Mouse (Mus musculus) embryonic facial prominence, embryonic 13.5 days (tissue): ENCODE measurements around the gene Pitpnm3. TPM values are rescaled to one million over a fixed set of nuclear protein-coding genes. Genes with fewer than 3 reads are reported as not detected.
A peak's percentile ranks its signal among the peaks of the same experiment; 100 is the strongest.
"Not testable (repeated sequence)": the region's sequence is repeated elsewhere in the genome, so short reads cannot be mapped to it uniquely, and the experiment has no call there.

Experiments
- ATAC-seq: fragments of 200-750 bp; cut with Nextera tagmentation; 2 replicates; pipeline ENCODE4 v1.8.0; 2017; ENCODE audit warnings: low read depth; ENCODE audit not compliant: insufficient number of reproducible peaks, insufficient read depth, low FRiP score, low TSS enrichment
- H3K27ac ChIP-seq: fragments of 300-500 bp; sonication (generic); 2 replicates; pipeline ENCODE4 v1.5.1; 2015; ENCODE audit warnings: moderate library complexity, mild to moderate bottlenecking, inconsistent platforms
- H3K27me3 ChIP-seq: fragments of 300-500 bp; sonication (generic); 2 replicates; pipeline ENCODE4 v1.6.1; 2015; ENCODE audit warnings: mild to moderate bottlenecking, inconsistent platforms
- H3K36me3 ChIP-seq: fragments of 300-500 bp; sonication (generic); 2 replicates; pipeline ENCODE4 v1.6.1; 2015; ENCODE audit warnings: mild to moderate bottlenecking, inconsistent platforms
- H3K4me1 ChIP-seq: fragments of 300-500 bp; sonication (generic); 2 replicates; pipeline ENCODE4 v1.6.1; 2015; ENCODE audit warnings: inconsistent platforms
- H3K4me2 ChIP-seq: fragments of 300-500 bp; sonication (generic); 2 replicates; pipeline ENCODE4 v1.6.1; 2015; ENCODE audit warnings: moderate library complexity, mild to moderate bottlenecking, inconsistent platforms
- H3K4me3 ChIP-seq: fragments of 300-500 bp; sonication (generic); 2 replicates; pipeline ENCODE4 v1.5.1; 2015; ENCODE audit warnings: mild to moderate bottlenecking, inconsistent platforms
- H3K9ac ChIP-seq: fragments of 300-500 bp; sonication (generic); 2 replicates; pipeline ENCODE4 v1.6.1; 2015; ENCODE audit warnings: mild to moderate bottlenecking, inconsistent platforms
- H3K9me3 ChIP-seq: fragments of 300-500 bp; sonication (generic); 2 replicates; pipeline ENCODE4 v1.6.1; 2016; ENCODE audit warnings: inconsistent platforms
- WGBS: fragments of 180-500 bp; shearing (Covaris S2); methylation state at CpG from one replicate; pipeline ENCODE4 v1.1.7; 2015; ENCODE audit warnings: mixed read lengths; 5-methylcytosine and 5-hydroxymethylcytosine counted together
- polyA plus RNA-seq: library from polyadenylated mRNA; unstranded; fragments of >200 nt; fragmentation: Nextera tagmentation; extraction: Ambion mirVana; gene quantifications from 2 replicates; pipeline ENCODE4 v1.2.1, GENCODE M21; 2015

The Pitpnm3 gene
- polyA plus RNA-seq: 0.62 and 1.2 TPM in 2 replicates

DNA sequence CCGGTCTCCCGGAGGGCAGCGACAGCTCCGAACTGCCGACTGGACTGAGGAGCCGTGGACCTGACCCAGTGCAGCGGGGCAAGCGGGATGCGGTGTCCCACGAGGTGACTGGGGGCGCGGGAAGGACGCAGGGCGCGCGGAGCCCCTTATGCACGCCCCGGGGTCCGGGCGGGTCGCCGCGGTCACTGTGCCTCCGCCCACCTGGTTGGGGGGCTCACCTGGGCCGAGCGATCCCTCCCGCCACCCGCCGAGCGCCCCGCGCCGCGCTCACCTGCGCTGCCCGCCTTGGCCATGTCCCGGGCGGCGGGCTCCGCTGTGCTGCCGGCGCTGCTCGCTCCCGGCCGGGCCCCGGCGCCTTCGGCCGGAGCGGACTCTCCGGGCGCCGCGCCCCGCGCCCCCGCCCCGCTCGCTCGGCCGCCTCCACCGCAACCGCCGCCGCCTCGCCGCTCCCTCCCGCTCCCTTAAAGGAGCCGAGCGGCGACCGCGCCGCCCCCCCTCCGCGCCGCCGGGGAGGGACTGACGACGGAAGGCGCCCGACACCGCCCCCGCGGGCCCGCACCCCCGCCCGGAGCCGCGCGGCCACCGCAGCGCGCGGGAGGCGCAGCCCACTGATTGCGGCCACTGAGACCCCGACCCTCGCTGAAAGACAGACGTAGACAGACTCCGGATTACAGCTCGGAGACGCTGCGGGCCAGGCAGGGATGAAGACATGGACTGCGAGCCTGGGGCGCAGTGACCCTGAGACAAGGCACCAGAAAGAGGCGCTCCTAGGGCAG is at the start of gene Pitpnm3:
Pitpnm3 (minus strand) TSS at position 396 of the 776 bp plus-strand sequence.
- Histone ChIP-seq H3K4me2 (peak within 1 kb of the TSS; percentile 99), H3K36me3 (no peaks in the 10 kb centered on the region), H3K9me3 (no peaks in the 10 kb centered on the region), H3K27me3 (peaks cover 71% of the 10 kb centered on the region), H3K4me3 (peak within 1 kb of the TSS; percentile 63), H3K9ac (peak within 1 kb of the TSS; percentile 74), H3K27ac (no peak within 1 kb of the TSS), H3K4me1 (peaks cover 39% of the 10 kb centered on the region)
- ATAC-seq: no peak
- under 1% methylated on average over 83 of the region's 107 CpGs for WGBS

DNA sequence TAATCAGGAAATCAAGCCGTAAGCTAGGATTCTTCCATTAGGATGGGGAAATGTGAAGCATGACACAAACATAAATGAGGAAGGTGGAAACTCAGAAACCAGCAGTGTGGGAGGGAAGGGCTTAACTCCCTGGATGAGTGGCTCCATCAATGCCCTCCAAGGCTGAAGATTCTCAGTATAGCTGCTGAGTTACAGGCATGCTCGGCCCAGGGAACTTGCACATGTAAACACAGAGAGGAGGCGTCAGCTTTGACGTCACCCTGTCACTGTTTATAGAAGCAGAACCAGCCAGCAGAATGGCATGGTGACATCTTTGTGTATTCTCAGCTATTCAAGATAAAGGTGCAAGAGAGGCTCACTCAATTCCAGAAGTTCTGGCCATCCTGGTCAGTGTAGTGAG is 48.7 kb upstream of the Pitpnm3 start:
- Histone ChIP-seq H3K9me3 (no peaks in the 10 kb centered on the region), H3K27ac (no peak overlapping the region), H3K4me3 (no peak overlapping the region), H3K27me3 (no peaks in the 10 kb centered on the region), H3K4me1 (no peaks in the 10 kb centered on the region), H3K4me2 (no peak overlapping the region), H3K36me3 (peaks cover 62% of the 10 kb centered on the region), H3K9ac (no peak overlapping the region)
- 90% methylated on average over 4 of the region's 4 CpGs for WGBS
- ATAC-seq: no peak

DNA sequence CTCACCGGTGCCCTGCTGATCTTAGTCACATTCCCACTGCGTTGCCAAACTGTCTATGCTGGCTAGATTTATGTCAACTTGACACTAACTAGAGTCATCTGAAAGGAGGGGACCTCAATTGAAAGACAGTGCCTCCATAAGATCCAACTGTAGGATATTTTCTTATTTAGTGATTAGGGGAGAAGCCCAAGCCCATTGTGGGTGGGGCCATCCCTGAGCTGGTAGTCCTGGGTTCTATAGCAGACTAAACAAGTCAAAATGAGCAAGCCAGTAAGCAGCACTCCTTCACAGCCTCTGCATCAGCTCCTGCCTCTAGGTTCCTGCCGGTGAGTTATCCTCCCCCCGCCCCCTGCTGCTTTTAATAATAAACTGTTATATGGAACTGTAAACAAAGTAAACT is 45.6 kb upstream of the Pitpnm3 start:
- Histone ChIP-seq H3K9ac (no peak overlapping the region), H3K4me2 (no peak overlapping the region), H3K27me3 (no peaks in the 10 kb centered on the region), H3K9me3 (no peaks in the 10 kb centered on the region), H3K27ac (no peak overlapping the region), H3K4me1 (no peaks in the 10 kb centered on the region), H3K36me3 (peaks cover 65% of the 10 kb centered on the region), H3K4me3 (no peak overlapping the region)
- ATAC-seq: no peak
- WGBS: 91% methylated on average over 4 of the region's 4 CpGs

DNA sequence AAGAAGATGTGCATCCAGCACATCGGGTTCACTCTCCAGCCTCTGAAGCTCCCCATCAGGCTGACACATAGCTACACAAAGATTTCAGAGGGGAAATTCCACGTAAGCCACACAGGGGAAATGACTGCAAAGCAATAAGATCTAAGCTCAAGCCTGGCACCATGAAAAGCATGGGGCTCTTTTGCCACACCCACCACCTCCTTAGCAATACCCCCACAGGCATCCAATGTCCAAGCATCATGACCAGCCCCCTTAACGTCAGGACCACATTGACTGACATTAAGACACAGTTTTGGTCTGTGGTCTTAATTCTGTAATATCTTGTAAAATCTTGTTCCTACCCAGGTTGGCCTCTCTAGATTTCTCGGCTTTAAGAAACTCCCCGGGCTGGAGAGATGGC is 45.0 kb upstream of the Pitpnm3 start:
- no peak overlapping the region for H3K9ac ChIP-seq
- peaks cover 66% of the 10 kb centered on the region for H3K36me3 ChIP-seq
- WGBS: 89% methylated on average over 5 of the region's 5 CpGs
- no peaks in the 10 kb centered on the region for H3K9me3 ChIP-seq
- no peak overlapping the region for H3K4me3 ChIP-seq
- no peak overlapping the region for H3K4me2 ChIP-seq
- H3K27ac ChIP-seq: no peak overlapping the region
- ATAC-seq: no peak
- H3K4me1 ChIP-seq: no peaks in the 10 kb centered on the region
- H3K27me3 ChIP-seq: no peaks in the 10 kb centered on the region

DNA sequence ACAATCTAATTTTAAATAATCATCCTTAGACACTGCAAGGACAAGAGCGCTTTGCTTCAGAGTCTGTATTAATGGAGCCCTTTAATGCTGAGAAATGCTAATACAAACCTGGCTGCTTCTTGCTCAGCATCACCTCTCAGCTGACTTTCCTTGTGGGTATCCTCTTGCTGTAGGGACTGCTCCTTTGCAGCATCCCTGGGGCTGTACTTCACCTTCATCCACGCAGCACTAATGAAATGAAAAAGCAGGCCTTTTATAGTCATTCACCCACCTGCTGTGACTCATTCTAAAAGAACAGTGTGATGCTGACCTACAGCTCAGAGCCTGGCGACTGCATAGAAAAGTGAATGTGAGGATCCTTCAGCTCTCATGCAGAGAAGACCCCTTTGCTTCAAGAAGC is 41.0 kb upstream of the Pitpnm3 start:
- ATAC-seq: no peak
- H3K4me2 ChIP-seq: no peak overlapping the region
- H3K9ac ChIP-seq: no peak overlapping the region
- no peak overlapping the region for H3K4me3 ChIP-seq
- H3K4me1 ChIP-seq: no peaks in the 10 kb centered on the region
- H3K9me3 ChIP-seq: no peaks in the 10 kb centered on the region
- H3K27me3 ChIP-seq: no peaks in the 10 kb centered on the region
- no peak overlapping the region for H3K27ac ChIP-seq
- H3K36me3 ChIP-seq: peaks cover 82% of the 10 kb centered on the region
- 56% methylated on average over 3 of the region's 3 CpGs for WGBS

DNA sequence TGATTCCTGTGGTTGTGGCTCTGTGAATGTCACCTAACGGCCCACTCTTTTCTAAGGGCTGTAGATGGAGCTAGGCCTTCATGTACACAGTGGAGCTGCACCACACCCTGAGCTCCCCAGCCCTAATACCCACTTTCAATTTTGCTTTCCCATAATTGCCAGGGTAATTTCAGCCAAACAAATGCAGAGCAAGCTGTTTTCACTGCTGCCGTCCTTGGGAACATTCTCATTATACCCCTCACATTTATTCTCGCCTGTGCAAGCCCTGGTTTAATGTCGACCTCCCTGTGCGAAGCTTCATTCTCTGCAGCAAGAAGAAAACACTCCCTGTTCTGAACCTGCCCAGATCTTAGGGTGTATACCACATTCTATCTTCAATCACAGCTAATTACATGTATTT is 40.4 kb upstream of the Pitpnm3 start:
- Histone ChIP-seq H3K4me3 (no peak overlapping the region), H3K9ac (no peak overlapping the region), H3K4me2 (no peak overlapping the region), H3K27me3 (no peaks in the 10 kb centered on the region), H3K36me3 (peaks cover 77% of the 10 kb centered on the region), H3K4me1 (no peaks in the 10 kb centered on the region), H3K27ac (no peak overlapping the region), H3K9me3 (no peaks in the 10 kb centered on the region)
- ATAC-seq: no peak
- 86% methylated on average over 5 of the region's 5 CpGs for WGBS

DNA sequence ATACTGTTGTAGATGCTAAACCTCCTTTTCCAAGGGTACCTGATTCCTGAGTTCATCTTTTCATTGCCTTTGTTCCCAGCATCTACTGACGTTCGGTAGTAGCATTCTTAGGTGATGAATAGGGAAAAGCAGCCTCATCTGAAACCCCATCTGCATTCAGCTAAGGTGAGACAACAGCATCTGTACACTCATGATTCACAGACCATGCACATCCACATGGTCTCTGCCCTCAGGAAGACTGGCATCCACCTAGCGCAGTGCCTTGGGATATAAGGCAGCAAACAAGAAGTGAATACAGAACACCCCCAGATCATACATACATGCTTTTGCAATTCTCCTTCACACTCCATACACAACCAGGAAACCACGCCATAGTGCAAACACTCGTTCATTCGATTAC is 39.1 kb upstream of the Pitpnm3 start:
- no peak overlapping the region for H3K9ac ChIP-seq
- H3K4me2 ChIP-seq: no peak overlapping the region
- no peaks in the 10 kb centered on the region for H3K4me1 ChIP-seq
- no peak for ATAC-seq
- H3K9me3 ChIP-seq: no peaks in the 10 kb centered on the region
- peaks cover 80% of the 10 kb centered on the region for H3K36me3 ChIP-seq
- no peak overlapping the region for H3K4me3 ChIP-seq
- no peak overlapping the region for H3K27ac ChIP-seq
- 92% methylated on average over 6 of the region's 6 CpGs for WGBS
- no peaks in the 10 kb centered on the region for H3K27me3 ChIP-seq

DNA sequence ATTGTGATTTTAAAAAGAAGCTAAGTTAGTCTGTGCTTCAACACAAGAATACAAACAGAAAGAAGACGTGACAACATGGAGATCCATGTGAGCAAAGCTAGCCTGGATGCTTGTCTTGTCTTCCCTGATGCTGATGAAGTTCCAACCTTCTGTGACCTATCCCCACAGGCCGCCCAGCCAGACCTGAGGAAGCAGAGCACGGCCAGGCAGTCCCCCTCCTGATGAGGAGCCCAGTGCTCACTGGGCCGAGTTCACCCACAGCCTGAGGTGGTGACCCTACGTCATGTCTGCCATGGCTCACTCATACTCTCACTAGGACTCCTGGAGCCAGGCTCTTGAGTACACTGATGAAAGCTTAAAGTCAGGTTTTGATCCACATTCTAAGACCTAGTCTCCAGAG is 37.9 kb upstream of the Pitpnm3 start:
- Histone ChIP-seq H3K4me3 (no peak overlapping the region), H3K4me2 (no peak overlapping the region), H3K9me3 (no peaks in the 10 kb centered on the region), H3K9ac (no peak overlapping the region), H3K27me3 (no peaks in the 10 kb centered on the region), H3K27ac (no peak overlapping the region), H3K36me3 (peaks cover 83% of the 10 kb centered on the region), H3K4me1 (no peaks in the 10 kb centered on the region)
- WGBS: 90% methylated on average over 5 of the region's 5 CpGs
- ATAC-seq: no peak

DNA sequence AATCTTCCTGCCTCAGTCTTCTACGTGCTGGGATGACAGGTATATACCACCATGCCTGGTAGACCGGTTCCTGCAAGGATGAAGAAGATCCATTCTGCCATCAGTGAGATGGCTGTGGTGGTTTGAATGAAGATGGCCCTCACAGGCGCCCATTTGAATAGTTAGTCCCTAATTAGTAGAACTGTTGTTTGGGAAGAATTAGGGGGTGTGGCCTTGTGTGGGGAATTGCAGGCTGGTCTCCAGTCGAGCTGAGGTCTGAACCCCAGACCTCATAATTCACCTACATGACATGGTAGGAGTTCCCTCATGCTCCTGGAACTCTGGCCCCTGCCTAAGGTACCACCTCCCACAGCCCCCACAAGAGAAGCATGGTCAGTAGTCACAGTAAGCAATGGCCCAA is 36.3 kb upstream of the Pitpnm3 start:
- not testable (repeated sequence) for ATAC-seq, H3K27ac ChIP-seq, H3K9me3 ChIP-seq, H3K4me2 ChIP-seq, H3K27me3 ChIP-seq, H3K4me1 ChIP-seq, H3K4me3 ChIP-seq, H3K9ac ChIP-seq
- 85% methylated on average over 4 of the region's 4 CpGs for WGBS
- H3K36me3 ChIP-seq: peaks cover 82% of the 10 kb centered on the region

DNA sequence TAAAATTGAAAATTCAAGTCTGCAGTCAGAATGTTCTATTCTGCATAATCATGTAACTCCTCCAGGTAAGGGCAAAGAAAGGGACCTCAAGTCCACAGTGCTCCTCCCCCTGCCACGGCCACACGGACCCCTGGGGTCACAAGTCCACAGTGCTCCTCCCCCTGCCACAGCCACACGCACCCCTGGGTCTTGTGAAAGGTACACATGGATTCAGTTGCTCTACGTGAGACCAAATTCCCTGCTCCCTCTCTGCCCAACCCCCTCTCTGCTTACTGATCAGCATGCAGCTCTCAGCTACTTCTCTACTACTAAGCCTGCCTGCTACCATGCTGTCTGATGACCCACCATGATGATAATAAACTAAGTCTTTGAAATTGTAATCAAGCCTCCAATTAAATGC is 34.3 kb upstream of the Pitpnm3 start:
- Histone ChIP-seq H3K9me3 (no peaks in the 10 kb centered on the region), H3K9ac (no peak overlapping the region), H3K4me2 (no peak overlapping the region), H3K4me3 (no peak overlapping the region), H3K4me1 (no peaks in the 10 kb centered on the region), H3K27ac (no peak overlapping the region), H3K36me3 (peaks cover 77% of the 10 kb centered on the region), H3K27me3 (no peaks in the 10 kb centered on the region)
- WGBS: 72% methylated on average over 4 of the region's 4 CpGs
- no peak for ATAC-seq

DNA sequence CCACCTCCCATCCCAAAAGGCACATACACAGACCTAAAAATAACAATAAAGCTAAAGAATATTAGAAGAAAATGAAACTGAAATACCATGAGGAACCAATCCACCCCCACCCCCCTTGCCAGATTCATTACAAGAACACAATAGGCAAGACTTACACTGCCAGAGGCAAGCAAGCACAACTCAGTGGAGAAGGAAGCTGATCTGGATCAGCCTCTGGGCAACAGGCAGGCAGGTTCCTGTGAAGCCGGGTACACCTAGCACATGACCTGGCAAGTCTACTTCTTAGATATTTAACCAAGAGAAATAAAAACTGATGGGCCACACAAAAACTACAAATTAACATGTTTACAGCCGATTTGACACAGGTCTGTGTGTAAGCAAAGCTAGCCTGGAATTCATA is 27.6 kb upstream of the Pitpnm3 start:
- H3K27ac ChIP-seq: no peak overlapping the region
- no peak for ATAC-seq
- H3K4me1 ChIP-seq: no peaks in the 10 kb centered on the region
- H3K36me3 ChIP-seq: peaks cover 65% of the 10 kb centered on the region
- no peaks in the 10 kb centered on the region for H3K27me3 ChIP-seq
- H3K9me3 ChIP-seq: no peaks in the 10 kb centered on the region
- H3K4me3 ChIP-seq: no peak overlapping the region
- no peak overlapping the region for H3K4me2 ChIP-seq
- WGBS: 84% methylated on average over 2 of the region's 2 CpGs
- H3K9ac ChIP-seq: no peak overlapping the region

DNA sequence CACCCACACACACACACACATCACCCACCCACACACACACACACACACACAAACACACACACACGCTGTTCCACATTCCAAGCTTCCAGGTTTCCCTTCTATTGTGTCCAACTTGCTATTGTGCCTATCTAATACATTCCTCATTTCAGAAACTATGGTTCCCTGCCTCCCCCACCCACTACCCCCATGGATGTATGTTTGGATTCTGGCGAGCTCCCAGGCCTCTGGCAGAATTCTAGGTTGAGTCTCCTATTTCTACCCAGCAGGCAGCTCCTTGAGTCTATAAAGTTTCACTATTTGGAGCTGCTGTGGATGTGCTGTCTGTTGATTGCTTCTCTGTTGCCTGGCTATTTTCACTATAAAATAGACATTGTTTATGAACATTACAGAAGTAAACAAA is 21.0 kb upstream of the Pitpnm3 start:
- no peak for ATAC-seq
- WGBS: 62% methylated on average over 2 of the region's 2 CpGs
- Histone ChIP-seq H3K27ac (peak overlapping the region; percentile 48; the same call in 1 of the 2 replicates), H3K27me3 (no peaks in the 10 kb centered on the region), H3K9ac (no peak overlapping the region), H3K4me2 (no peak overlapping the region), H3K36me3 (peaks cover 60% of the 10 kb centered on the region), H3K9me3 (no peaks in the 10 kb centered on the region), H3K4me3 (no peak overlapping the region), H3K4me1 (peaks cover 17% of the 10 kb centered on the region)
